Mouse (Mus musculus): Measurements from ENCODE around the gene Ssrp1.

DNA sequence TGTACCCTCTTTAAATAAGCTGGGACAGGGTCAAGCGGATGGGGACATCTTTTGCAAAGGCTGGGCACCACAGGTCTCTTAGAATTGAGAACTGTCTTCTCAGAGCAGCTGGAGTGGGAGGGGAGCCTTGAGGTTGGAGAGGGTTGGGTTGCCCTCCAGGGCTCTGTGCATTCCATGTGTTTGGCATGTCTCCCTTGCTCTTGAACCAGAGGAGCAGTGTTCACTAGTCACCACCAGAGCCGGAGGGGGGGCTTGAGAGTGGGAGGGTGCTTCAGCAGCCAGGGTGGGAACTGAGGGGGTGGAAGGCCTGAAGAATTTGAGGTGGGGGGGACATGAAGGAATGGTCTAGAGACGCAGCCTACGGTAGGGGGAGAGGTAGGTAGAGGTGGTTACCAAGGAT lies 12.2 kb downstream of the Ssrp1 start:
- TF ChIP-seq POLR2A (IDR thresholded peaks at IDR 0.05; ENCODE audit: low read depth, low read length): no peak
- no peak for TF ChIP-seq CTCF (conservative IDR thresholded peaks at IDR 0.05; ENCODE audit: insufficient read depth, insufficient read length, low read depth, low read length)
